Mouse (Mus musculus): ENCODE measurements around the gene Bcl2l1. TPM values are rescaled to one million over a fixed set of nuclear protein-coding genes. Genes with fewer than 3 reads are reported as not detected.

The Bcl2l1 gene
- polyA plus RNA-seq, 1 experiment from 2014 or later = 110 TPM

GRCm38 (mm10) chr2:152785446-152786350, 45.8 kb downstream of the Bcl2l1 start:
- no peaks in the 10 kb centered on the region for H3K27me3 ChIP-seq
- WGBS = 43% methylated on average over 18 of the region's 18 CpGs
- no peak; the same call in 1 of the 2 replicates for ATAC-seq (ENCODE audit: insufficient number of reproducible peaks, insufficient read depth, low FRiP score, low TSS enrichment, low read depth)
- H3K4me1 ChIP-seq (replicated peaks) = peaks cover 28% of the 10 kb centered on the region
- peak overlapping the region; percentile 26; the same call in 1 of the 2 replicates for H3K4me2 ChIP-seq
- H3K36me3 ChIP-seq = peaks cover 37% of the 10 kb centered on the region
- no peak overlapping the region for H3K9ac ChIP-seq (replicated peaks)
- no peak overlapping the region for H3K4me3 ChIP-seq (replicated peaks)
- H3K27ac ChIP-seq = peak overlapping the region; percentile 81
- no peaks in the 10 kb centered on the region for H3K9me3 ChIP-seq

GRCm38 (mm10) chr2:152784640-152785039, 46.9 kb downstream of the Bcl2l1 start:
- H3K27ac ChIP-seq = 0 out of 2 replicates have a peak overlapping the region, but pooled peaks have one; percentile 81
- 96% methylated on average over 8 of the region's 8 CpGs for whole genome bisulfite sequencing
- no peak overlapping the region for H3K9ac ChIP-seq (replicated peaks)
- H3K4me1 ChIP-seq (replicated peaks) = peaks cover 24% of the 10 kb centered on the region
- H3K9me3 ChIP-seq = no peaks in the 10 kb centered on the region
- peaks cover 36% of the 10 kb centered on the region for H3K36me3 ChIP-seq
- no peaks in the 10 kb centered on the region for H3K27me3 ChIP-seq
- no peak overlapping the region for H3K4me2 ChIP-seq
- H3K4me3 ChIP-seq (replicated peaks) = no peak overlapping the region
- ATAC-seq (ENCODE audit: insufficient number of reproducible peaks, insufficient read depth, low FRiP score, low TSS enrichment, low read depth) = no peak

DNA sequence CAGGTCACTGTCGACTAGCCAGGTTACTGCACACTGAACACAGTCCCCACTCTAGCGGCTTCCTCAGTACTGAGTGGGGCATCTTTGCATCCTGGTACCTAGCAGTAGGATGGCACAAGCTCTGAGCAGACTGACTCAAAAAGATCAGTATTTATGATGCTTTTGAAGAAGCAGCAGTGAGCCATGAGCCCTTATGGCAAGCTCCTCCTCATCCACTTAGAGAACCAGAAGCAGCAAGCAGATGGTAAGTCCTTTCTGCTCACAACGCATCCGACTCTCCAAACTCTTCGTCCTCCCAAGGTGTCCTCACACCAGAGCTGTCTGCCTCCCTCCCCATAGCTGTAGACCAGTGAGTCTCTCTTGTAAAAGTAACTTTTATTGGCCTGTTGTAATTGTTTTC, 48.3 kb downstream of the Bcl2l1 start:
- Histone ChIP-seq H3K27me3 (no peaks in the 10 kb centered on the region), H3K9me3 (no peaks in the 10 kb centered on the region), H3K4me3 (replicated peaks) (no peak overlapping the region), H3K9ac (replicated peaks) (no peak overlapping the region), H3K36me3 (peaks cover 41% of the 10 kb centered on the region), H3K4me2 (no peak overlapping the region), H3K4me1 (replicated peaks) (peaks cover 17% of the 10 kb centered on the region), H3K27ac (no peak overlapping the region)
- ATAC-seq (ENCODE audit: insufficient number of reproducible peaks, insufficient read depth, low FRiP score, low TSS enrichment, low read depth) = no peak
- WGBS = 91% methylated on average over 5 of the region's 5 CpGs

DNA sequence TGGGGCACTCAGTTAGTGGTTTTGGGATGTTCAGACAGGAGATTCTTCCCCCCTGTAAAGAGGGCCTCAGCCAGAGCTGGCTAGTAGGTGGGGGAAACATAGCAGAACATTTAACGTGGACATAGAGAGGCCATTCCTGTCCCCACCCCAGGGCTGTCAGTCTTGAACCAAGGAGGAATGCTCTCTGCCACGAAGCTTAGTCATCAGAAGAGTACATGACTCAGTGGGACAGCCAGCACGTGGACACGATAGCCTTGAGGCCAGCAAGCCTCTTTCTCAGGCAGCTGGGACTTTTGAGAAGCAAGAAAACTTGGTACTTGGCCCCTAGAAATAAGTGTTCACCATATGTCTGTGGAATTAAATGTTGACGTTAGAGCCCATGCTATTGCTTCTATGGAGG, 48.9 kb downstream of the Bcl2l1 start:
- ATAC-seq (ENCODE audit: insufficient number of reproducible peaks, insufficient read depth, low FRiP score, low TSS enrichment, low read depth) = no peak
- no peak overlapping the region for H3K4me3 ChIP-seq (replicated peaks)
- H3K4me1 ChIP-seq (replicated peaks) = peaks cover 17% of the 10 kb centered on the region
- H3K9me3 ChIP-seq = no peaks in the 10 kb centered on the region
- no peak overlapping the region for H3K4me2 ChIP-seq
- H3K9ac ChIP-seq (replicated peaks) = no peak overlapping the region
- 86% methylated on average over 5 of the region's 5 CpGs for WGBS
- H3K36me3 ChIP-seq = peaks cover 38% of the 10 kb centered on the region
- no peak overlapping the region for H3K27ac ChIP-seq
- no peaks in the 10 kb centered on the region for H3K27me3 ChIP-seq

- Histone ChIP-seq H3K9me3 (no peaks in the 10 kb centered on the region), H3K4me2 (no peak overlapping the region), H3K27ac (no peak overlapping the region), H3K27me3 (no peaks in the 10 kb centered on the region), H3K4me1 (replicated peaks) (peaks cover 15% of the 10 kb centered on the region), H3K36me3 (peaks cover 36% of the 10 kb centered on the region), H3K9ac (replicated peaks) (no peak overlapping the region), H3K4me3 (replicated peaks) (no peak overlapping the region)
- ATAC-seq (ENCODE audit: insufficient number of reproducible peaks, insufficient read depth, low FRiP score, low TSS enrichment, low read depth) = 0 out of 2 replicates have a peak, but pooled peaks have one; percentile 44
- WGBS = 76% methylated on average over 3 of the region's 3 CpGs
Measured at GRCm38 (mm10) chr2:152781031-152781711, 50.4 kb downstream of the Bcl2l1 start.

DNA sequence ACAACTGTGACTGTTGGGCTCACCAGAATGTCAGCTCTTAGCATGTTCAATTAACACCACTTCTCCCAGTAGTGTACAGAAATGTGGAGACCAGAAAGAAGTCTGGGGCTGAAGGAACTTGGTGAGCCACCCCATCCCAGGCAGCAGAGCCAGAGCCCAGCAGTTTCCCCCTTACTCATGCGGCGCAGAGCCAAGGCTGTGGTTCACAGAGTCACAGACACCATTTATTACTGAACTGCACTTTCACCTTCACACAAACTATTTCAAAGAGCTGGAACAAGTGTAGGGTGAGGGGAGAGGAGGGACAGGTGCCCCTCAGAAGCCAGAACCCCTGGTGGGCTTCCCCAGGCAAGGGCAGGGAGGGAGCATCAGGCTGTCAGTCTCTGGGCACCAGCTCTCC, 51.1 kb downstream of the Bcl2l1 start:
- peaks cover 34% of the 10 kb centered on the region for H3K36me3 ChIP-seq
- H3K9me3 ChIP-seq = no peaks in the 10 kb centered on the region
- ATAC-seq (ENCODE audit: insufficient number of reproducible peaks, insufficient read depth, low FRiP score, low TSS enrichment, low read depth) = no peak
- H3K27ac ChIP-seq = no peak overlapping the region
- 90% methylated on average over 2 of the region's 2 CpGs for WGBS
- no peaks in the 10 kb centered on the region for H3K27me3 ChIP-seq
- no peak overlapping the region for H3K4me3 ChIP-seq (replicated peaks)
- H3K9ac ChIP-seq (replicated peaks) = no peak overlapping the region
- no peak overlapping the region for H3K4me2 ChIP-seq
- peaks cover 8% of the 10 kb centered on the region for H3K4me1 ChIP-seq (replicated peaks)

GRCm38 (mm10) chr2:152777081-152777480, 54.4 kb downstream of the Bcl2l1 start:
- no peak for ATAC-seq (ENCODE audit: insufficient number of reproducible peaks, insufficient read depth, low FRiP score, low TSS enrichment, low read depth)
- H3K27ac ChIP-seq = no peak overlapping the region
- no peaks in the 10 kb centered on the region for H3K27me3 ChIP-seq
- no peak overlapping the region for H3K4me3 ChIP-seq (replicated peaks)
- no peak overlapping the region for H3K4me2 ChIP-seq
- no peaks in the 10 kb centered on the region for H3K9me3 ChIP-seq
- H3K4me1 ChIP-seq (replicated peaks) = peaks cover 2% of the 10 kb centered on the region; the same call in 1 of the 2 replicates
- WGBS = 71% methylated on average over 3 of the region's 3 CpGs
- H3K36me3 ChIP-seq = peaks cover 24% of the 10 kb centered on the region
- no peak overlapping the region for H3K9ac ChIP-seq (replicated peaks)

DNA sequence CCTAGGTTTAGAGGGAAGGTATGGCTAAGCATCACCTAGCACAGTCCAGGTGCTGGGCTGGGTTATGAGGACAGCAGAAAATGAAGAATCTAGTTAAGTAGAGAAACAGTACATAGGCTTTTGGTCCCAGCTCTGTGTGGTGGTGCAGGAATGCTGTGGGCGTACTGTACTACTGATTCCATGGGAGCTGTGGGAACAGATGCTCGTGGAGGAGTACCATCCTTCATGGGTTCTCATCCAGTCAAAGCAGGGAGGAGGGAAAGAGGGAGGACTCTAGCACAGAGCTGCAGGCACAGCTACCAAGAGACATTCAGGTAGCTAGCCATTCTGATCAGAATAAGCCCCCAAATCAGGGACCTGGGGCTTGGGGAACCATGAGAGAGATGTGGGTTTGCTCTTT, 55.1 kb downstream of the Bcl2l1 start:
- no peaks in the 10 kb centered on the region for H3K27me3 ChIP-seq
- no peaks in the 10 kb centered on the region for H3K9me3 ChIP-seq
- 0 out of 2 replicates have a peak, but pooled peaks cover under 1% of the 10 kb centered on the region for H3K4me1 ChIP-seq (replicated peaks)
- H3K9ac ChIP-seq (replicated peaks) = no peak overlapping the region
- no peak for ATAC-seq (ENCODE audit: insufficient number of reproducible peaks, insufficient read depth, low FRiP score, low TSS enrichment, low read depth)
- no peak overlapping the region for H3K4me3 ChIP-seq (replicated peaks)
- no peak overlapping the region for H3K4me2 ChIP-seq
- no peak overlapping the region for H3K27ac ChIP-seq
- WGBS = 81% methylated on average over 2 of the region's 2 CpGs
- H3K36me3 ChIP-seq = peaks cover 18% of the 10 kb centered on the region

GRCm38 (mm10) chr2:152776019-152776418, 55.5 kb downstream of the Bcl2l1 start:
- Histone ChIP-seq H3K36me3 (peaks cover 14% of the 10 kb centered on the region), H3K4me2 (no peak overlapping the region), H3K27me3 (no peaks in the 10 kb centered on the region), H3K4me1 (replicated peaks) (no peaks in the 10 kb centered on the region), H3K27ac (no peak overlapping the region), H3K9ac (replicated peaks) (no peak overlapping the region), H3K9me3 (no peaks in the 10 kb centered on the region), H3K4me3 (replicated peaks) (no peak overlapping the region)
- 86% methylated on average over 3 of the region's 3 CpGs for WGBS
- no peak for ATAC-seq (ENCODE audit: insufficient number of reproducible peaks, insufficient read depth, low FRiP score, low TSS enrichment, low read depth)

- H3K4me2 ChIP-seq = no peak overlapping the region
- H3K27me3 ChIP-seq = no peaks in the 10 kb centered on the region
- H3K36me3 ChIP-seq = peaks cover 7% of the 10 kb centered on the region
- no peak overlapping the region for H3K9ac ChIP-seq (replicated peaks)
- H3K9me3 ChIP-seq = no peaks in the 10 kb centered on the region
- H3K27ac ChIP-seq = no peak overlapping the region
- ATAC-seq (ENCODE audit: insufficient number of reproducible peaks, insufficient read depth, low FRiP score, low TSS enrichment, low read depth) = no peak
- no peaks in the 10 kb centered on the region for H3K4me1 ChIP-seq (replicated peaks)
- H3K4me3 ChIP-seq (replicated peaks) = no peak overlapping the region
- WGBS = 77% methylated on average over 4 of the region's 4 CpGs
Measured at GRCm38 (mm10) chr2:152775357-152775756, 56.2 kb downstream of the Bcl2l1 start.

DNA sequence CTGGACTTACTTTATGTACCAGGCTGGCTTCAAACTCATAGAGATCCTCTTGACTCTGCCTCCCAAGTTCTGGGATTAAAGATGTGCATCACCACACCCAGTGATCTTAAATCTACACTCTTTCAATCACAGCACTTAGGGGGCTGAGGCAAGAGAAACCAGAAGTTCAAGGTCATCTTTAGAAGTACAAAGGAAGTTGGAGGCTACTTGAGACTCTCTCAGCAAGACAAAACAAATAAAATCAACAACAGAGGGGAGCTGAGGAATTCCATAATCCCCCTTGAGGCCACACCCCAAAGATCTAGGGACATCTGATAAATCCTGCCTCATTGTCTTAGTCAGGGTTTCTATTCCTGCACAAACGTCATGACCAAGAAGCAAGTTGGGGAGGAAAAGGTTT, 59.3 kb downstream of the Bcl2l1 start:
- H3K4me1 ChIP-seq (replicated peaks) = no peaks in the 10 kb centered on the region; the same call in 1 of the 2 replicates
- no peak overlapping the region for H3K27ac ChIP-seq
- H3K9ac ChIP-seq (replicated peaks) = no peak overlapping the region
- no peaks in the 10 kb centered on the region for H3K9me3 ChIP-seq
- H3K4me2 ChIP-seq = no peak overlapping the region
- no peaks in the 10 kb centered on the region for H3K36me3 ChIP-seq
- no peaks in the 10 kb centered on the region for H3K27me3 ChIP-seq
- no peak for ATAC-seq (ENCODE audit: insufficient number of reproducible peaks, insufficient read depth, low FRiP score, low TSS enrichment, low read depth)
- no peak overlapping the region for H3K4me3 ChIP-seq (replicated peaks)
- WGBS = 35% methylated on average over 1 of the region's 1 CpGs
